Mouse (Mus musculus) midbrain, embryonic 11.5 days (tissue): Measurements from ENCODE around the gene Naaladl1. TPM values are rescaled to one million over a fixed set of nuclear protein-coding genes. Genes with fewer than 3 reads are reported as not detected.

ENCODE experiments used
- ATAC-seq: fragments of 200-750 bp; cut with Nextera tagmentation; 2 replicates; pipeline ENCODE4 v1.8.0; 2017; ENCODE audit warnings: moderate TSS enrichment, moderate library complexity; ENCODE audit not compliant: low FRiP score
- DNase-seq: peaks from one replicate; pipeline ENCODE4 v3.0.0; 2015; ENCODE audit warnings: low spot score; ENCODE audit errors: missing footprints
- H3K27ac ChIP-seq: fragments of 300-500 bp; sonication (generic); 2 replicates; pipeline ENCODE4 v1.5.1; 2014; ENCODE audit warnings: low read depth, low read length
- H3K27me3 ChIP-seq: fragments of 300-500 bp; sonication (generic); 2 replicates; pipeline ENCODE4 v1.6.1; 2014; ENCODE audit warnings: mild to moderate bottlenecking, low read length, moderate library complexity, mixed read lengths; ENCODE audit not compliant: control insufficient read depth, insufficient read depth
- H3K36me3 ChIP-seq: fragments of 300-500 bp; sonication (generic); 2 replicates; pipeline ENCODE4 v1.6.1; 2014; ENCODE audit warnings: mild to moderate bottlenecking, low read length, moderate library complexity, mixed read lengths; ENCODE audit not compliant: control insufficient read depth, insufficient read depth
- H3K4me1 ChIP-seq: fragments of 300-500 bp; sonication (generic); 2 replicates; pipeline ENCODE4 v1.6.1; 2014; ENCODE audit warnings: low read length; ENCODE audit not compliant: control insufficient read depth, insufficient read depth
- H3K4me2 ChIP-seq: fragments of 300-500 bp; sonication (generic); 2 replicates; pipeline ENCODE4 v1.6.1; 2014; ENCODE audit warnings: mild to moderate bottlenecking, moderate library complexity
- H3K4me3 ChIP-seq: fragments of 300-500 bp; sonication (generic); 2 replicates; pipeline ENCODE4 v1.5.1; 2014; ENCODE audit warnings: low read depth, low read length
- H3K9ac ChIP-seq: fragments of 300-500 bp; sonication (generic); 2 replicates; pipeline ENCODE4 v1.6.1; 2014; ENCODE audit warnings: low read length
- H3K9me3 ChIP-seq: fragments of 300-500 bp; sonication (generic); 2 replicates; pipeline ENCODE4 v1.6.1; 2016; ENCODE audit warnings: low read length; ENCODE audit not compliant: control insufficient read depth
- WGBS: fragments of 180-500 bp; shearing (Covaris S2); extraction: QIAGEN DNeasy Blood & Tissue Kit; methylation state at CpG from one replicate; pipeline ENCODE4 v1.1.7; 2014; 5-methylcytosine and 5-hydroxymethylcytosine counted together
- polyA plus RNA-seq: library from polyadenylated mRNA; unstranded; fragments of >200 nt; fragmentation: Nextera tagmentation; extraction: Ambion mirVana; gene quantifications from 2 replicates; pipeline ENCODE4 v1.2.1, GENCODE M21; 2014

The Naaladl1 gene
- polyA plus RNA-seq, 1 experiment from 2014 or later, result 0.37 TPM

GRCm38 (mm10) chr19:6156372-6156771 lies 50.8 kb downstream of the Naaladl1 start:
- WGBS, result 67% methylated on average over 8 of the region's 8 CpGs
- ATAC-seq, result no peak

GRCm38 (mm10) chr19:6157220-6157619 lies 51.6 kb downstream of the Naaladl1 start:
- 75% methylated on average over 6 of the region's 6 CpGs for WGBS

More at GRCm38 (mm10) chr19:6156372-6156771, 50.8 kb downstream of the Naaladl1 start:
- H3K9me3 ChIP-seq, result no peaks in the 10 kb centered on the region
- no peak overlapping the region for H3K9ac ChIP-seq
- no peaks in the 10 kb centered on the region for H3K27me3 ChIP-seq
- DNase-seq, result no peak
- no peaks in the 10 kb centered on the region for H3K36me3 ChIP-seq
- no peak overlapping the region for H3K4me2 ChIP-seq
- no peak overlapping the region for H3K4me3 ChIP-seq
- no peak overlapping the region for H3K27ac ChIP-seq
- H3K4me1 ChIP-seq, result no peaks in the 10 kb centered on the region

GRCm38 (mm10) chr19:6163872-6164547 lies 58.4 kb downstream of the Naaladl1 start:
- WGBS, result 78% methylated on average over 10 of the region's 10 CpGs
- Histone ChIP-seq H3K27ac (no peak overlapping the region), H3K4me2 (no peak overlapping the region), H3K36me3 (no peaks in the 10 kb centered on the region), H3K9ac (no peak overlapping the region), H3K4me1 (no peaks in the 10 kb centered on the region), H3K9me3 (no peaks in the 10 kb centered on the region), H3K27me3 (no peaks in the 10 kb centered on the region), H3K4me3 (no peak overlapping the region)
- ATAC-seq, result no peak
- no peak for DNase-seq

More at GRCm38 (mm10) chr19:6157220-6157619, 51.6 kb downstream of the Naaladl1 start:
- Histone ChIP-seq H3K9ac (no peak overlapping the region), H3K27ac (no peak overlapping the region), H3K27me3 (no peaks in the 10 kb centered on the region), H3K4me1 (no peaks in the 10 kb centered on the region), H3K36me3 (no peaks in the 10 kb centered on the region), H3K4me3 (no peak overlapping the region), H3K4me2 (no peak overlapping the region), H3K9me3 (no peaks in the 10 kb centered on the region)
- ATAC-seq (no peak), DNase-seq (no peak)

Other genes starting within 250 kb of the Naaladl1 start
- 11.5 and 14.0 TPM in 2 replicates for gene Frmd8, start 230.5 kb upstream of the Naaladl1 start, polyA plus RNA-seq
- gene Slc25a45, start 228.0 kb upstream of the Naaladl1 start, polyA plus RNA-seq, result 1.1 and 1.8 TPM in 2 replicates
- 7.3 and 8.3 TPM in 2 replicates for gene Tigd3, start 211.6 kb upstream of the Naaladl1 start, polyA plus RNA-seq
- 200 and 203 TPM in 2 replicates for gene Dpf2, start 192.8 kb upstream of the Naaladl1 start, polyA plus RNA-seq
- 2.2 and 2.5 TPM in 2 replicates for gene Cdc42ep2, start 181.0 kb upstream of the Naaladl1 start, polyA plus RNA-seq
- 74.4 and 82.7 TPM in 2 replicates for gene Pola2, start 141.6 kb upstream of the Naaladl1 start, polyA plus RNA-seq
- gene Slc22a20, start 119.6 kb upstream of the Naaladl1 start, polyA plus RNA-seq, result not detected in 2 replicates
- gene Capn1, start 89.9 kb upstream of the Naaladl1 start, polyA plus RNA-seq, result 3.9 and 4.0 TPM in 2 replicates
- 18.6 and 23.1 TPM in 2 replicates for gene Syvn1, start 59.2 kb upstream of the Naaladl1 start, polyA plus RNA-seq
- 88.0 and 92.5 TPM in 2 replicates for gene Mrpl49, start 48.0 kb upstream of the Naaladl1 start, polyA plus RNA-seq
- gene Fau, start 47.9 kb upstream of the Naaladl1 start, polyA plus RNA-seq, result 717 and 781 TPM in 2 replicates
- gene Znhit2, start 44.6 kb upstream of the Naaladl1 start, polyA plus RNA-seq, result 39.5 and 40.0 TPM in 2 replicates
- 35.7 and 39.6 TPM in 2 replicates for gene Tm7sf2, start 37.4 kb upstream of the Naaladl1 start, polyA plus RNA-seq
- gene Vps51, start 28.6 kb upstream of the Naaladl1 start, polyA plus RNA-seq, result 37.4 and 48.3 TPM in 2 replicates
- not detected in 2 replicates for gene Tmem262, start 25.7 kb upstream of the Naaladl1 start, polyA plus RNA-seq
- gene Gm28374, start 23.5 kb upstream of the Naaladl1 start, polyA plus RNA-seq, result 2.0 and 2.2 TPM in 2 replicates
- gene Zfpl1, start 20.8 kb upstream of the Naaladl1 start, polyA plus RNA-seq, result 63.4 and 63.5 TPM in 2 replicates
- gene Cdca5, start 20.8 kb upstream of the Naaladl1 start, polyA plus RNA-seq, result 61.2 and 66.3 TPM in 2 replicates
- gene AC131692.1, start 11.4 kb upstream of the Naaladl1 start, polyA plus RNA-seq, result 0.27 and 0.40 TPM in 2 replicates
- 55.3 and 60.0 TPM in 2 replicates for gene Sac3d1, start 12.9 kb downstream of the Naaladl1 start, polyA plus RNA-seq
- gene Snx15, start 22.5 kb downstream of the Naaladl1 start, polyA plus RNA-seq, result 23.8 and 26.1 TPM in 2 replicates
- gene Batf2, start 35.2 kb downstream of the Naaladl1 start, polyA plus RNA-seq, result not detected in 2 replicates
- 75.6 and 86.1 TPM in 2 replicates for gene Arl2, start 35.8 kb downstream of the Naaladl1 start, polyA plus RNA-seq
- gene Majin, start 78.6 kb downstream of the Naaladl1 start, polyA plus RNA-seq, result not detected in 2 replicates
- 0.39 and 0.40 TPM in 2 replicates for gene Gpha2, start 120.6 kb downstream of the Naaladl1 start, polyA plus RNA-seq
- 39.1 and 41.0 TPM in 2 replicates for gene Ppp2r5b, start 130.1 kb downstream of the Naaladl1 start, polyA plus RNA-seq
- 7.1 and 8.1 TPM in 2 replicates for gene Atg2a, start 135.9 kb downstream of the Naaladl1 start, polyA plus RNA-seq
- gene Ehd1, start 170.9 kb downstream of the Naaladl1 start, polyA plus RNA-seq, result 64.1 and 68.2 TPM in 2 replicates
- gene Cdc42bpg, start 200.7 kb downstream of the Naaladl1 start, polyA plus RNA-seq, result 0.23 and 0.42 TPM in 2 replicates
- gene Men1, start 229.2 kb downstream of the Naaladl1 start, polyA plus RNA-seq, result 51.2 and 54.7 TPM in 2 replicates
- 6.2 and 8.6 TPM in 2 replicates for gene Map4k2, start 235.4 kb downstream of the Naaladl1 start, polyA plus RNA-seq